Mouse (Mus musculus) kidney, postnatal 10 days (tissue): ENCODE measurements around the gene Arid5b.
"Not testable (repeated sequence)": the region's sequence is repeated elsewhere in the genome, so short reads cannot be mapped to it uniquely, and the experiment has no call there.

ENCODE experiments used
- DNase-seq: peaks from one replicate; pipeline ENCODE4 v3.0.0; 2021; ENCODE audit warnings: mixed read lengths

Gene Arid5b

DNA sequence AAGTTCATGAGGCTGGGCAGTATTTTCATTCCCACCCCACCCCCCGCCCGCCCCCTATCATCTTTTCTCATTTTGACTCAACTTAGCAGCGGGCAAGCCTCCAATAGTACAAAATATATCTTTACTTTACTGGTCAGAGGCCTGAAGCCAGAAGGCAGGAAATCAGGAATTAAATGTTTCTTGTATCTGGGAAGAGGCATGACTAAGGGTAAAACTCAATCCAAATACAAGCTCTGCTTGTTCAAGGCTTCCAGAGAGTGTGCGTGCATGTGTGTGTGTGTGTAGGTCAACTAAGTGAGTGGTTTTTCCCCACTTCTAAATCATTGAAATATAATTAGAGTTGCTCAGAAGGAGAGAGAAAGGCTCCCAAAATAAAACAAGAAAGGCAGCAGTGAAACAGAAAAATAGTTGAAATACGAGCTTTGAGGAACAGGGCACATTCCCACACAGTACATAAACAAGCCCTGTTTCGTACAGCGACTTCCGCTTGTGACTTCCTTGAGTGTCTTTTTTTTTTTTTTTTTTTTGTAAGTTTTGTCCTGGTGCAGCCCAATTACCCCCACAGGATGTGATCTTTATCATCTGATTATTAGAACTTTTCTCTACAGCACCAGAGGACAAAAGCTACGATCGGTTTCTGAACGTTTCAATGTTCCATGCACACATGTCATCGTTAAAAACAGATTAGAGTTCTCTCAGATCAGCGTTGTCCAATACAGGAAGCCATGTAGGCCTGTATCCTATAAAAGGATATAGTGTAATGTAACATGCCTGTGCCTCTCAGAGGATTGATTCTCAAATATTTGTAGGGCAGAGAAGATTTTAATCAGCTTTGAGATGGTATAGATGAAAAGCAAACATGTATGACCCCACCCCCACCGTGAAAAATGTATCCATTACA, 173.4 kb downstream of the Arid5b start:
- no peak for DNase-seq

DNA sequence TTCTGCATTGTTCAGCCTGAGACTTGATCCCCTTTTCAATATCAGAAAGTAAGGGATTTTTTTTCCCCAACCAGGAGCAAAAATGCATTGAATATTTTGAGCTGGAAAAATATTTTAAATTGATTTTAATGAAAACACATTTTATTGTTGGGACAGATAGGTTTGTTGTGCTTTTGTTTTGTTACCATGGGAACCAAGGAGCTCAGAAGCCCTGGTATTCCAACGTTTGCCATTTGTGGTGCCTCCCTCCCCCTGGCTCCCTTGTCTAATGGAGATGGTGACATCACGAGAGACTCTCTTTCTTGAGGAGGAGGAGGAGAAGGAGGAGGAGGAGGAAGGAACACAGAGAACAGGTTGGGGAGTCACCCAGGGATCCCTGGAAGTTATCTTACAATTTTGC, 174.1 kb downstream of the Arid5b start:
- no peak for DNase-seq

DNA sequence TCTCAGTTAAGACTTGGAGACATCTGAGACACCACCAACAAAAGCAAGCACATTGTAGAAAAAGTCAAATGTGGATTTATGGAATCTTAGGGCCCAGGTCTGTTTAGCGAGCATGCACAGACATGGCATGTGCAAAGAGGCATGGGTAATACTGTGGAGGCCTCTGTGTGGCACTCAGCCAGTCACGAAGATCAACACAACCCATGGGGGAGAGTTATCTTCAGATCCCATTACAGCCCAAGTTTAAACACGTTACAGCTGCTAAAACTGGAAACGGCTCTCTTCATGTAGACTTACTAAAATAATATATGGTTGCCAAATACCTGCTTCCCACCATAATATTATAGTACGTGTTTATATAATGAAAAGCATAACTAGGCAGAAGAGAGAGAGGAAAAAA, 174.6 kb downstream of the Arid5b start:
- DNase-seq = peak; percentile 37

DNA sequence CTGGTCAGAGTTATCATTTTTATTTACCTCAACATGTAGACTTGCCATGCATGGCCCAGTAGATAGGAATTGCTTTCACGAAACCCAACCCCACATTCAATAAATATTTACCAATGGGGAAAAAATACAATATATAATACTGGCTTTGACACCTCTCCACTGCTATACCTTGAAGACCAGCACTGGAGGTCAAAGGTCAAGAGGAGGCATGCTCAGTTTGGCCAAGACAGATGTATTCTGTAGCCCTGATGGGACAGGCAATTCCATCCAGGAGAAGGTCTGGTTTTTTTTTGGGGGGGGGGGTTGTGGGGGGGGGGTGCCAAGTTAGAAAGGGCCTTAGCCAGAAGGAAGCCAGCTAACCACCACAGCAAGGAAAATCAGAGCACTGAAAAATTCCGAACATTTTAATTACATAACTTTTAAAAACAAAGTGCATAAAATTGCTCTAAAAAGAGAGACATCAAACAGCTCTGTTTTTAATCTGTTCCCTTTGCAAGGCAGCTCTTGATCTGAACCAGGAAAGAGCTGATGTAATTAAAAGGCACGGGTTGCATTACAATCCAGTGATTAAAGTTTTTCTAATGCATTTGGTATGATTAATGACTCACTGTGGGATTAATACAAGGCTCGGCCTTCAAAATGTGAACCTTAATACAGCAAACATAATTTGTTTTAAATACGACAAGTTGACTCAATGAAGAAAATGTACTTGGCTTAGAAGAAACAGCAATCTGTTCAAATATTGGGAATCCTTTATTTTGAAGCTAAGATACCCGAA, 175.3 kb downstream of the Arid5b start:
- DNase-seq = no peak

DNA sequence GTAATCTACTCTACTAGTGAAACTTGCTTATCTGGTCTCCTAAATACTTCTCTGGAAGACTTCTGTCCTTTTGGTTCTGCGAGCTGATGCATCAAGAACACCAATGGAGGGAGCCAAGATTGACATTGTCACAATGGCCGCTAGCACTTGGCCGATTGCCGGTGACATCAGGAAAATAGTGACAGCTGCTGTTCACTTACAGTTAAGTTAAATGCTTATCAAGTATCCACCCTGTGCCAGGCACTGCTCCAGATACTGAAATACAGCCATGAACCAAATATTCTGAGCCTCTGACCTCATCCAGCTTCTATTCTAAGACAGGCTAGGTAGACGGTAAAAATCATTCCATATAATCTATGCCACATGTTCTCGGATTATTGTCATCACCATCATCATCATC, 176.0 kb downstream of the Arid5b start:
- DNase-seq = no peak

GRCm38 (mm10) chr10:68101251-68101650, 177.3 kb downstream of the Arid5b start:
- no peak for DNase-seq

- no peak for DNase-seq
Observed at GRCm38 (mm10) chr10:68100506-68100905, 178.0 kb downstream of the Arid5b start.

DNA sequence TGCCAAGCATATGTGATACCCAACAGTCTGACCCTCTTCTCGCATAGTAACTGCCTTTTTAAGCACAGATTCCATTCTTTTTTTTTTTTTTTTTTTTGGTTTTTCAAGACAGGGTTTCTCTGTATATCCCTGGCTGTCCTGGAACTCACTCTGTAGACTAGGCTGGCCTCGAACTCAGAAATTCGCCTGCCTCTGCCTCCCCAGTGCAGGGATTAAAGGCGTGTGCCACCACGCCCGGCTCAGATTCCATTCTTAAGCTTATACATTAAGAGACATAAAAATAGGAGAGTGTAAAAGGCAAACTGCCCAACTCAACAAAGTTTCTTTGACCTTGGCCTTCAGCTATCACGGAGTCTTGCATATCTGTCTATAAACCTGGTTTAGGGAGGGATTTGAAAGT, 178.7 kb downstream of the Arid5b start:
- not testable (repeated sequence) for DNase-seq

GRCm38 (mm10) chr10:68097821-68098675, 180.5 kb downstream of the Arid5b start:
- DNase-seq = no peak

DNA sequence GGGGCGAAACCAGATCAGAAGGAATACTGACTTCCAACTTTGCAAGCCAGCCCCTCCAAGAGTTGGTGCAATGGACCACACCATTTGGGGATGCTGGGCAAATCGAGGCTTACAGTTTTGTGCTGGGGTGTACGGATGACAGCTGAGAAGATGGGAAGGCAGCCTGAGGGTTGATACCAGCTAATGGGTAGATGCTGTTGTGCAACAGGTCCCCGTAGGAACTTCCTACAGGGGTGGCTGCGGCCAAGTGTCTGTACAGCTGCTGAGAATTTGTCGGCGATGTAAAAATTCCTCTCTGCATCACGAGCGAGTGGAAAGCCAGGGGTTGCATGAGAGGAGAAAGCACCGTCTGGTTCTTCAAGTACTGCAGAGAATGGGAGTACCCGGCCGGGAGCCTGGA, 182.1 kb downstream of the Arid5b start:
- DNase-seq = no peak

- no peak for DNase-seq
Observed at GRCm38 (mm10) chr10:68095136-68095535, 183.4 kb downstream of the Arid5b start.

DNA sequence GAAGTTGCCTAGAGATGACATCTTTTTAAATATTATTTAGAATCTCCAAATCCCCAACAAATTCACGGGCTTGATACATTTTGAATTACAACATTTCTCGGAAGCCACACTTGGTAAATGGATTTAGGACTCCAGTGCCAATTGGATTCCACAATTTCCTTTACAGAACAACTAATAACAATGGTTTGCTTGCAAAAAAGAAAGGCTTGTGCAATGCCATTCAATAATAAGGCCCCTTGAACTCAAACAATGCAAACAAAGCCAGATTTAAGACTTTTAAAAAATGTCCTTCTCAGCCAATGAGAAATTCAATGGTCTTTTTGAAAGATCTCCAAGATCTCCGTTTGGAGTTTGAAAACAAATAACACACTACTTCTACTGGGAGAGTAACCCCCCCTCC, 185.0 kb downstream of the Arid5b start:
- DNase-seq = no peak

DNA sequence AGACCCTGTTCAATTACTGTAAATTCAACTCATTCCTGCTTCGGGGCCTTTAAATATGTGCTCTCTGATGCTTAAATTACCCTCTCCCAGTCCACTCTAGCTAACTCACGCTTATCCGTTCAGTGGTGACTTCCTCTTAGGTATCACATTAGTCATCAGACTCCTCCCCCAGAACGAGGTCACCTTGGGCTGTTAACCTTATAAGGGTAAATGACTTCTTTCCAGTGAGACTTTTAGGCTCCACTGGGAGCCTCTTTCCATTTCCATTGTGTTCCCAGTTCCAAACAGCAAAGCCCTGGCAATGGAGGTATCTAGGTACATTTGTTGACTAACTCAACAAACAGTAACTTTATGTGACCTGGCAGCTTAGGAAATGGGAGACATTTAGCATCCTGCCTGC, 186.7 kb downstream of the Arid5b start:
- DNase-seq = no peak

DNA sequence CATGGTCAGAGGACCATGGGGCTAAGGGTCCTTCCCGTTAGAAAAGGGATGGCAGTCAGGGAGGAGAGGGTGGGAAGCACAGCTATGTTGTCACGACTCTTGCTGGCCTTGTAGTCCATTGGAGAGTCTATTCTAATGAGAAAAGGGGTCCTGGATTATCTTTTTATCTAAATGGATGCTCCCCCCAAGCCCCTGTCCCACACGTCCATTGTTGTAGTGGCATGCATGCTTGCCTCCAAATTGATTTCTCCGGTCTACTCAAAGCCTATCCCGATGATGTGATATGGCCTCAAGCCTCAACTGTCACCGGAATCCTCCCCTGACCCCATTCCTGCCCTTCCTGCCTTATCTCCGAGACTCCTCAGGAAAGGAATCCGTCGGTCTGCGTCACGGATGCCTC, 187.5 kb downstream of the Arid5b start:
- no peak for DNase-seq

- no peak for DNase-seq
Observed at GRCm38 (mm10) chr10:68090544-68090943, 188.0 kb downstream of the Arid5b start.

DNA sequence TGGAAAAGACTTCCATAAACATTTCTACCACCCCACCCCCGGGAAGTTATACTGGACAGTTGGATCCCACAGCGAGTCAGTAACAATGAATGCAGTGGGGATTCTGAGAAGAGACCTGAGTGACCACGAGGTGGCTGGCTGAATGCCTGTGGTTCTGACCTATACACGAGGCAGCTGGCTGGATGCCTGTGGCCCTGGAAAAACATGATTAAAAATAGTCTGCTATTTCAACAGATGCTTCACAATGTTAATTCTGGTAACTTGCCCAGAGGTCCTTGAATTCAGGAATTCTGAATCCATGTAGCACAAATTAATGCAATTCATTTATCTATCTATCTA, 188.4 kb downstream of the Arid5b start:
- DNase-seq = peak; percentile 85

DNA sequence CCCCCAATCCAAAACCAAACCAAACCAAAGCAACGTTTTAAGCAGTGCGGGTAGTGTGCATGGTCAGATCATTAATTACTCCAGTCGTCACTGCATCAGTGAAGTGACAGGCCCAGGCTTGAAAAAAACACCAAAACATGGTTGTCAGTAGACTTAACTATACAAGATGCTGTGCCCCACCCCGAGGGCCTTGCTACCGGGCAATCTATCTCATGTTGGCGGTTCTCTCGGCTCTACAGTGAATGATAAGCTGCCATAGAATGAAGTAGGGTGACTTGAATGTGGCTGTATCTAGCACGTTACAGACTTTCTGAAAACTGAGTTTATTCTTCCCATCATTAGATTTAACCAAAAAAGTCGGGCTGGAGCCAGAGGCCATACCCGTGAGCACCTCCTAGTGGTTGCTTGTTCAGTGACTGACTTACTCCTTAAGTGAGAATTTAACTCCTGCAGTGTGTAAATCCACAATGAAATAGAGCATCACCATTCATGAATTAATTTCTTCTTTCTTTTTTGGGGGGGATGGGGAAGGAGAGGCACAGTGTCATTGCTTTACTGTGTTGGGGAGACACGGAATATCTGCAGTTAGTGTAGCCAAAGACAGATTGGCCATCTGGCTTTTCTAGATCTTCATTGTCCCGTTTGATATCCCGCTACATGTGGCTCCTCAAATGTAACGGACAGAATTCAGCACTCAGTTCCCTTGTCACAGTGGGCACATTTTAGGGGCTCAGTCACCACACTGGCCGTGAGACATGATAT, 188.9 kb downstream of the Arid5b start:
- peak; percentile 42 for DNase-seq

DNA sequence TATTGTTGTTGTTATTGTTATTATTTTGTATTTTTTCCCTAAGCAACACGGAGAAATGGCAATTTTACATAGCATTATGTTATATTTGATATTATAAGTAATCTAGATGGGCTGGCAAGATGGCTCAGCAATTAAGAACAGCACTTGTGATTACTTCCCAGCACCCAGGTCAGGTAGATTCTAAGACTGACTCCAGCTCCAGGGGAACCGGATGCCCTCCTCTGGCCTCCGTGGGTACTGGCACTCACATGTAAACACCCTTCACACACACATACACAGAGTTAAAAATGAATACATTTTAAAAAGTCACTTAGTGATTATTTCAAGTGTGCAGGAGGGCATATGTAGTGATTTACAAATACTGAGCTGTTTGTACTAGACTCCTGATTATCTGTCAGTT, 190.8 kb downstream of the Arid5b start:
- DNase-seq = no peak

GRCm38 (mm10) chr10:68086973-68087372, 191.6 kb downstream of the Arid5b start:
- no peak for DNase-seq

DNA sequence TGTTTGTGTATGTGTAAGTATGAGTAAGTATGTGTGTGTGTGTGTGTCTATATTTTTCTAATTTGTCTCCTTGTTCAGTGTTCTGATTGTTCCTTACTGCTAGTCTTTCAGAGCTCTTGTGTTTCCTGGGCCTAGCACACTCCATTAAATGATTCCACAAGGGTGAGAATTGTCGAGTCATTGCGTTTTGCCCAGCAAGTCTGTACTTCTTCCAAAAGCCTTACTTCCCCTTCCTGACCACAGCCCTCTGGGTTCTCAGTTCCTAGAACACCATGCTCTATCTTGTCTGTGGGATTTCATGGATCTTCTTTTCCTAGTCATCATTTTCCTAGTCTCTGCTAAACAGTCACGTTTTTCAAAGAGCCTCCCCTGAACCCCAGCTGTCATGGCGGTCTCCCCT, 193.0 kb downstream of the Arid5b start:
- no peak for DNase-seq

DNA sequence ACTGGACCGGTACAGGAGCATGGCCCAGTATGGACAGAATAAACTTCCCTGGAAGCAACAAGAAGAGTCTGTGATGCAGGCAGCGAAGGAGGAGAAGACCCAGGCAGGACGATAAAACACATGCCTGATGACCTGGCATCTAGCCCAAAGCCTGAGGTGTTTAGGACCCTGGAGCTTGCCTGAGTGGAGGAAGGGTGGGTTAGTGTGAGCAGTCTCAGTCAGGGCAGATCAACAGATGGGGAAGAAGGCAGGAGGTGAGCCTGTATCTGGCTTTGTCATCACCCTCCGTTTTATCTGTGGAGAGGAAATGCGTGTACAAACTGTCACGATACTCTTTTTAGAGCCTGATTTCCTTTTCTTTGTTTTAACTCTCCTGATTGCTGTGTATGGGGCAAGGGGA, 196.8 kb downstream of the Arid5b start:
- DNase-seq = peak; percentile 26

DNA sequence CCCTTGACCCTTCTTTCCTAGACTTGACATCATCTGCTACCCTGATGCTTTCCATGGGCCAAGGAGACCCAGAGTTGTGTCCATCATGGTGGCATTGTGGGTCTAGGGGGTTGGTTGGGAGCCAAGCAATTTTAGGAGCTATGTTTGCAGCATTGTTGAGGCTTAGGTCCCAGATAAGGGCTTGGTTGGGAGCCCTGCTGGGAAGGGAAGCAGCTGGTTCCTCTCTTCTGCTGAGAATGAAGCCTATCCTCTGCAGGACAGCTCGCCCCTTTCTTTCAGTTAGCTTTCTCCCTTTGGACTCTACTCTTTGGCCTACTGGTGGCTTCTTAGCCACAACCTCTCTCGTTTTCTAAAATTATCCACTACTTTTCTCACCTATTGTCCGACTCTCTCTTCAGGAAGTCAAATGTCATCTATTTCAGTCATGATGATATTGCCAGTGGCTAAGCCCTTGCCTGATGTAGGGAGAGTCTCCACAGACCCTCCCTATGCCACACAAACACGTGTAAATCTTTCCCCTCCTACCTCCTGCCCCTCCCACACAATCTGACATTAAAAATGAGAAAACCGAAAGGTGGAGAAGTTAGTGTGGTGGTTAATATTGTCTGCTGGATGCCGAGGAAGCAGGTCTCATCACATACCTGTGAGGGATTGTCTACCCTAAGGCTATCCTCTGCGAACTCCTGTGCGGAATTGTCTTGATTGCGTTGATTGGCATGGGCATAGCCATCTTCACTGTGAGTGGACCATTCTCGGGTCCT, 198.4 kb downstream of the Arid5b start:
- no peak for DNase-seq
